Mouse (Mus musculus) cerebellum, adult 18-20 months (tissue): ENCODE measurements around the gene Ltbp2.
A peak's percentile ranks its signal among the peaks of the same experiment; 100 is the strongest.

ENCODE experiments used
- DNase-seq, 2 experiments: peaks; one replicate each; pipeline ENCODE4 v3.0.0; 2021

Gene Ltbp2

DNA sequence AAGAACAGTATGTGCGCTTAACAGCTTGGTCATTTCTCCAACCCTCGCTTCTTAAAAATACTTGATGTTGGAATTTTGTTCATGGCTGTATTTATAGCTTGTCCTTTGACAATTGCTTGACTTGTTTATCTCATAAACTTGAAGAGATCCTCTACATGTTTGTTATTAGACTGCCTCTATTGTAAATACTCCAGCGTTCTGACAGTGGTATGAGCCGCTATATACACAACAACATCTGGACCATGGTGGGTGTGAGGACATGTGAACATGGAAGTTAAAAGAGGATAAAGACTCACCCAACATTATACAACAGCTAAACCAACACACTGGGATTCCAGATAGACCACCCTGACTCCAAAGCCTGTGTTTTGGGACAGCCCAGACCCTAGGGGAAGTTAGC, 41.6 kb downstream of the Ltbp2 start:
- DNase-seq, result no peak

DNA sequence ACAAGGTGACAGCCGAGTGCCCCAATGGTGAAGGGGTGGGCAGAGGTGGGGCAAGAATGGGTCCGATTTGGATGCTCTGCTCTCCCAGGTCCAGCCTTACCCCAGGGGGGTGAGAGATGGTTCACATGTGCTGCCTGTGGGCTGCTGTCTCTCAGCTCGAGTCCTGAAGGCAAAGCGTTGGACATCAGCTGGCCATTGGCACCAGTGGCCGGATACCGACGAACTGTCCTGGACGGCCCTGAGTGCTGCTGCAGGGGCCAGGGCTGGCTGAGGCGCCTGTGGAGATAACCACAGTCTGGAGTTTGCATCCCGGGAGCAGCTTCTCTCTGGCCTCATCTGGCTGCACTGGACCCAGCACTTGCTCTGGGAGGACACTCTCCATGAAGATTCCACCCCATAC, 44.7 kb downstream of the Ltbp2 start:
- DNase-seq, result no peak

DNA sequence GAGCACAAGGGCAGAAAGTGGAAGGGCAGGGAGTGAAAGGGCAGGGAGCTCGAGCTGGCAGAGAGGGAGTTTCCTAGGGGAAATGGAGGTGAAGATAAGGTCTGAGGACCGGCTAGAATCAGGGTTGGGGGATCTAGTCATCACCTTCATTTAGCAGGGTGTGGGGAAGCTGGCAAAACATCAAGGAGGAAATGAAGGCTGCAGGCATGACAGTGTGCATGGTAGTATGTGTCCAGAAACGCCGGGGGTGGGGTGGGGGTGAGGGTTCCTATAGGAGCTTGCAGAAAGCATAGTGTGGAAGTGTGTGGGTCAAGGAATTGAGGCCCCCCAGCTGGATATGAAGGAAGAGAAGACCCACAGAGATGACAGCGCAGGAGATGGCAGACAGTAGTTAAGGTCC, 45.2 kb downstream of the Ltbp2 start:
- DNase-seq, result no peak

DNA sequence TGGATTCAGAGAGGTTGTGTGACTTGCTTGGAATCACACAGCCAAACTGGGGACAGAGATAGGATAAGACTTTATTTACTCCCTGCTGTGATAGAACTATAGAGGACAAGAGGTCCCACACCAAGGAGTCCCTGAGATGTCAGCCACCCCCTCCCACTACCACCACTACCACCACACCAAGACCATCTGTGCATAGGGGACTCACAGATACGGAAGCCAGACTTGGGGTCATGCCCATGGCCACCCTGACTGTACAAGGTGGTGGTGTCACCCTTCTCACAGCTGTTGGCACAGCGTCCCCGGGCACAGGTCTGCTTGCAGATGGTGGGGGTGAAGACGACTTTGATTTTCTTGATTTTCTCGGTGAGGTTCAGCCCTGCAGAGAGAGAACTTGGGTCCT, 45.9 kb downstream of the Ltbp2 start:
- no peak for DNase-seq

DNA sequence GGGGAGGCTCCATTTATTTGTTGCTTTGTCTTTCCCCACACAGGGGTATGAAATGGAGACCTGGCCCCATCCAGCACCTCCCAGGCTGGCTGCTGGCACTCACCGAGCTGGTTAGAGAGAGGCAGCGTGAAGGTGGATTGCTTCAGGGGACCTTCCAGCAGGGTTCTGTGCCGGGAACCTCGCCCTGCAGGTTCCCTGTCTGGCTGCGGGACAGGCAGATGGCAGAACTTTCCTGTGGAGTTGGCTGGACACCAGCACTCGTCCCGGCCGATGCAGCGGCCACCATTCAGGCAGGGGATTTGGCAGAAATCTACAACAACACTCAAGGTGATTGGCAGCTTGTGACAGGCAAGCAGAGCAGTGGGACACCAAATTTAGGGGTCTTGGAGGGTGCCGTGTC, 46.4 kb downstream of the Ltbp2 start:
- peak; percentile 77 to 81 for DNase-seq

DNA sequence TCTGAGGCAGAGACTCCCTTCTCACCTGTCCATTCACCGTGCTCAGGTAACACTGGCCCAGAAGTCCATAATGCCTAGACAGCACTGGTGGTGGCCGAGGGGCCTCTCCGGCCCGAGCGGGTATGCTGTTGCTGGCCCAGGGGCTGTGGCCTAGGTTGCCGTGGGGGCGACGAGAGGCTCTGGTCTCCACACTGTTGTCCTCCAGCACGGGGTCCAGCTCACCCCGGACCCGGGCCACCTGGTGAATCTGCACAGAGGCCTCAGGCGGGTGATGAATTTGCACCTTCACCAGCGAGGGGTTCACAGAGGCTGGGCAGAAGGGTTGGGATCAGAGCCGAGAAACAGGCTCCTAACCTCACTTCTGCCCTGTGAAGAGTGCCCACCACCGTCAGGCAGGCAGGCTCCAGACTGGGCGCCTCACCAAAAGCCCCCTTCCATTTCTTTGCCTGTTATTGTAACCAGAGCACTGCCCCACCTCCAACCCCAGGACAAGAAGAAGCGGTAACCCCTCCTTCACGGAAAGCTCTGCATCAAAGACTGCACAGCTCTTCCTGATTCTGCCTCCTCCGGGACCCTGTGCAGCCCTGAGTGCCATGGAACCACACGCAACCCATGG, 47.1 kb downstream of the Ltbp2 start:
- DNase-seq, result no peak

DNA sequence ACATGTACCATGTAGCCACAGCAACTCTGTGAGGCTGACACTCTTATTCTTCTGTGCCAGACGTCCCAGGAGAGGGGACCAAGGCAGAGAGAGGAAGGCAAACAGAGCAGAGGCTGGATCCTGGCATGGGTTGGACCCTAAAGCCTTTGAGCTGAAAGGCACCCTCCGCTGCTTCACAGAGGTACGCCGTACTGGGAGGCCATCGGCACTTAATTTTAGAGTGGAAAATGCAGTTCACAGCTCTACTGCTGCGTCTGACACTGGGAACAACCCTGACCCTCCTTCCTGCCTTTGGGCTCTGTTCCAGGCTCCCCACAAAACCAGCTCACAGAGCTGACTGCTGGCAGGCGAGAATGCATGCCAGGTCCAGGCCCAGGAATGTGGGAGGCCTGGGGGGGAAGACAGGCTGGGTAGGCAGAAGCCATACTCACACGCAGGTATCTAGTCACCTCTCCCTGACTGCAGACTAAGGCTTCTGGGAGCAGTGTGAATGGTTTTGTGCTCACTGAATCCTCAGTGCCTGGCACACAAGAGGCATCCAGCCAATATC, 48.9 kb downstream of the Ltbp2 start:
- peak; percentile 49 to 52 for DNase-seq

DNA sequence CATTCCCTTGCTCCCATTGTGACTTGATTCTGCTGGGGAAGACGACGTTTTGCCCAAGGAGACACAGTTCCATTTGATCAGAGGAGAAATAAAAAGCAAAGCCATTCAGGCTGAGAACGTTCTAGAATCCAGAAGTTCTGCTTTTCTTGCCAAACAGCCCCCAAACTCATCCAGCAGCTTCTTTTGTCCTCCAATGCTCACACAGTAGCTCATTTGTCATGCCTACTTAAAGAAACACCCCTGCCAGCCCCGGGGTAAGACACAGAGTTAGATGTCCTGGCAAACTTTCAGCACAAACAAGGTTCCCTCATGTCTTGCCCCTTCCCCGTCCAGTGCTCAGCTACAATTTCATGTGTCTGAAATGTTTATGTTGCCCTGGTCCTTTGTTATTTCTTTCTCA, 52.1 kb downstream of the Ltbp2 start:
- DNase-seq, result no peak

DNA sequence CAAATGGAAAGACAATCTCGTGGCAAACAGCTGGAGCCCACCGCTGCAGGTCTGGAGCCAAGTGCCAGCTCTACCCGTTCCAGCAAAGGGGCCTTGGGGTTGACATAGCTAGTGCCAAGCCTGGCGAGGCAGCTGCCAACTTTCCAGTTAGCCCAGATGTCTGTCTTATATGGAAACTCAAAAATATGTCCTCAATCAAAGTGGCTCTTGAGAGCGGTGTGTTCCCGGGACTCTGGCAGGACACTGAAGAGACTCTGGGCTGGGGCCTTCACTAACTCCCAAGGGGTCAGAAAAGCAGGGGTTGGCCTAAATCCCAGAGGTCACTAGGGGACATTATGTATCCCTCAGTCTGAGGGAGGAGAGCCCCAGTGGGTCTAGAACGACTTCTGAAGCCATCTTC, 52.7 kb downstream of the Ltbp2 start:
- DNase-seq, result no peak

DNA sequence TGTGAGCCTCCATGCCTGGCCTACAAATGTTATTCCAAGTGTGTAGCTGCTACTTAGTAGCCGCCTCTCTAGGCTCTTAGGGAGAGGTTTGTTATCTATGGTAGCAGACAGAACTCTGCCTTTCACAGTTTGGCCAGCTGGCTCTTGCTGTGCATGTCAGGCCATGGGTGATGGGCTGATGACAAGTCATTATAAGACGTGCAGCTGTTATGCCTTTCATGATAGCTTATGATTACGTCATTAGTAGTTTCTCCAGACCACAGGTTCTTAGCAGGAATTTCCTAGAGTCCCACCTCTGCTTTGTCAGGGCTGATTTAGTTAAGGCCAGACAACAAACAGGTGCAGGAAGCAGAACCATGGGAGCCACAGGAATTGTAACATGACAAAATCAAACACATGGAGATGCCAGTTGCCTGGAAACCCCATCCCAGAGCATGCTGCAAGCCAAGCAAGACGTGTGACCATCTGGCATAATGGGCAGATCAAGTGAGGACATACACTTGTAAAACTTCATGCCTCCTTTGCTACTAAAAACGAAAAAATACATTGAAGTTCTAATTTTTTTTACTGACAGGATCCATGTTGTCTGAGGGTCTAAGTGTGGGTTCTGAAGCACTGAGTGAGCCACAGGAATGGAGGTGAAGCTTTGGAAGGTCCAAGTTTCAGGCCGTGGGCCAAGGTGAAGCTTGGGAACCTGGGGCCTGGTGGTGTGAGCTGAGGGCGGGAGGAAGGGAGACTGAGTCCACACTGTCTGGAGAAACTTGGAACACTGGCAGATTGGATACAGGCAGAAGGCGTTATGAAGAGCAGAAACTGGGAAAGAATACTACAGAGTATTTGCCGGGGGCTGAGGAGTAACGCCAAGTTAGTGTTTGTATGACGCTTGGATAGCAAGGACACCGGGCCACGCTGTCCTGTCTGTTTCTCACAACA, 56.8 kb downstream of the Ltbp2 start:
- peak; percentile 55 to 62 for DNase-seq

DNA sequence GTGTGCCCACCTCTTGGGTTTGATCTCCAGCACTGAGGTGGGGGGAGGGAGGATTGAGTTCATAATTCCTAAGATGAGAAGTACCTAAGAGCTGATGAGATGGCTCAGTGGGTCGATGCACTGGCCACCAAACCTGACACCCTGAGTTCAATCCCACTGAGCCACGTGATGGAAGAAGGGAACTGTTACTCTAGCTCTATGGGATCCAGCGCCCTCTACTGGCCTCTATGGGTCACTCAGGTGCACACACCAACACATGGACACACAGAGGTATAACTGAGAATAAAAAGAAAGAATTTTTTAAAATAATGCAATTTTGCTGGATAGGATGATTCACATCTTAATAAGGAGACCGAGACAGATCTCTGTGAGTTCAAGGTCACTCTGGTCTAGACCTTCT, 57.8 kb downstream of the Ltbp2 start:
- DNase-seq, result no peak

DNA sequence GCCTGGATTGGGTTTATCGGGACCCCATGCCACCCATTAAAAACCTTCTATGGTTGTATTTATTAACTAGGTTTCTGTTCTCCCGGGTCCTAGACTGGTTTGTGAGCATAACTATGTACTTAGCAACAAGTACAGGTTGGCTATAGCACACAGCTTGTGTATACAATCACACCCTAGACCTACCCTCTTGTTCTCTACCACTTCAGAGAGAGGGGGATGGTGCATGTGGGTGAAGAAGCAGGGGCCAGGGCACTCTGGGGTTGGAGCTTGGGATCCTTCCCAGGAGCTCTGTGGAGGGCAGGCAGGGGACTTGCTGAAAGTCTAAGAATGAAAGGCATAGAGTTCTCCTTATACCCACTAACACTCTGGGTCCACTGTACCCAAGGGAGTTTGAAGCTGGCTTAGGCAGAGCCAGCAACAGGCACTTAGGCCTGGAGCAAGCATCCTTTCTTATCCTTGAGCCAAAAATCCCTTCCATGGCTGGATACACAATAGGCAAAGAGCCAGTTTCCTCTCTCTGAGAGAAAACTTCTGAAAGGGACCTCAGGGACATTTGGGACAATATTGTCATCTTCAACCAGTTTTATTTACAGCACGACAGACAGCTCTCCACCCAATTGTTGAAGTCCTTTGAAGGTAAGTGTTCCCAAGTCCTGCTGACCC, 61.5 kb downstream of the Ltbp2 start:
- DNase-seq, result no peak

DNA sequence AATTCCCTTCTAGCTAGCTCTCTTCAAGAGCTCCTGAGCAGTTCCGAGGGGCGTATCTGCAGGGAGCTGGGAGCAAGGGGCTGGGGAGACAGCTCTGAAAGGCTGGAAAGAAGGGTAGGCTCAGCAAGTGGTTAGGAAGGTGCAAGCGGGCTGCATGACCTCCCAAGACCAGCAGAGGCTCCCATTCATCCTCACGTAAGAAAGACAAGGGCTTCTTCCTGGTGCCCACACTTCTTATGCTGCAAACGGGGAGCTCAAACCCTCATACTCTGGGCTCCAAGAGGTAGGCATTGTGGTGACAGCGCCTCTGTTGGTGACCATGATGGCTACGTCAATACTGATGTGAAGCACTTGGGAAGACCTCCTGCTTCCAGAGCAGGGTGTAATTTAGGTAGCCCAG, 62.6 kb downstream of the Ltbp2 start:
- DNase-seq, result no peak

DNA sequence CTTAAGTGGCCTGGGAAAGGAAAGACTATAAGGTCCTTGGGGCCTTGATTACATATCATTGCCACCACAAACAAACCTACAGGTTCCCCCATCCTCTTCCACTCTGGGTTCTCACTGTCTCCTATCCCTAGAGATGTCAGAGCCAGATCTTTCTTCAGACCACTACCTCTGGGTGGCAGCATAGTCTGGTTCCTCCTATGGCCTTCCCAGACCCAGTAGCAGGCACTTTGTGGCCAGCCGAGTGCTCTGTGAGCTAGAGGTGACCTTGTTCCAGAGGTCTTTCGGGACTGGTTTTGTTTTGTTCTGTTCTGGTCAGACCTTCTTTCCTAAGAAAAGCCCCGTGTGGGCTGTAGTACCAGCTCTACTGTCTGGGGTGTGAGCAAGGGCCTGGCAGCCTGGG, 64.3 kb downstream of the Ltbp2 start:
- peak in 1 of 2 experiments; percentile 54 for DNase-seq

DNA sequence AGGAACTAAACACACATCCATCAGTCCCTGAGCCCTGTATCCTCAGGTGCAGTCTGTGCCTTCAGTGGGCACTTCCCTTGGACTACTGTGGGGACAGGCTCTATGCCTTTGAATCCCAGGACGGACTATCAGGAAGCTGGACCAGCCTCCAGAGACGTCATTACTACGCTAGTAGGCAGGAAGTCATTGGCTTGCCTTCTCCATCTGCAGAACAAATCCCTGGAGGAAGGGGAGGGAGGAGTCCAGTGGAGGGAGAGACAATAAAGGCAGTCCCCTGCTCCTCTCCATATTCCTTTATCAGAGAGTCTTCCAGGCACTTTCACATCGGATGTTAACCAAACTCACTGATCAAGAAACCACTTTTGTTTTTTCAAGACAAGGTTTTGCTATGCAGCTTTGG, 64.8 kb downstream of the Ltbp2 start:
- DNase-seq, result no peak

DNA sequence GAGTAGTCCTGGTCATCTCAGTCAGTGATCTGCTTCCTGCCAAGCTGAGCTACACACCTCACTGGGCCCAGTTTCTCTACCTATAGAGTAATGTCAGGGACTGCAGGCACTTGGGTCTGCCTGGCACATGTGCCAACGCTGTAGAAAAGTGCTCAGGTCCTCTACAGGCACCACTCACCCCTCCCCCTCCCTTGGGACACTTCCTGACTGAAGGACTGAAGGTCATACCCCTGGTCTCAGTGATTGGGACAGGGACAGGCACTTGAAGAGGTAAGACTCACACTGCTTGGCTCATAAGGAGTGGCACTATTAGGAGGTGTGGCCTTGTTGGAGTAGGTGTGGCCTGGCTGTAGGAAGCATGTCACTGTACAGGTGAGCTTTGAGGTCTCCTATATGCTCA, 65.5 kb downstream of the Ltbp2 start:
- no peak for DNase-seq

DNA sequence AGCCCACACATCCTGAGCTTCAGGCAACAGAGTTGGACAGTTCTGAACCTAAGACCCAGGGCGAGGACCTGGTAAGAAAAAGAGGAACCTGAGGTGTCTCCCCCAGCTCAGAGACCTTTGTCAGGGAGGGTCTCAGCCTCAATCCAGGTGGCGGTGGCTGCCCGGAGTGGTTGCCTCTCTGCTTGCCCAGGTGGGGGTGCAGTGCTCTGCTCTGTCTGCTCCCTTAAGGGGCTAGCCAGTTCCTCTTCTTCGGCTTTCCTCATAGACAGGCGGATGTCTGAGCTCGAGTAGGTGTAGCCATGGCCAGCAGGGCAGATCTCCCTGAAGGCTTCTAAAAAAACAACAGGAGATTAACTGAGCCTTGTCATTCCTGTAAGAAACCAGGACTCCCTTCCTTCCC, 67.3 kb downstream of the Ltbp2 start:
- DNase-seq, result no peak

DNA sequence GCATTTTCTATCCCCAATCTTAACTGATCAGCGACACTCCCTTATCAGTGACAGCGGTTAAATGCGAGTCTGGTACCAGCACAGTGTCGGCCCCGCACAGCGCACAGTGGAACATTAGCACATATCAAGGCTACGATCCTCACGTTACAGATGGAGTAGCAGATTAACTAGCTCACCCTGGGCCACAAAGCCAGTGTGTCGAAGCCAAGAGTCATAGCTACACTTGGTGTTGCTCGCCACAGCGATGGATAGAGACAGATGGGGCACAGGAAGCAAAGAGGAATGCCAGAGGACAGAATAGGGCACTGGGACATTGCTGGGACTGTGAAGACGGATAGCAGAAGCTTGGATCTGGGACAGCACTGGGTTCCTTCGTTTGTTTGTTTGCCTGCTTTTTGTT, 69.0 kb downstream of the Ltbp2 start:
- peak; percentile 75 to 85 for DNase-seq

DNA sequence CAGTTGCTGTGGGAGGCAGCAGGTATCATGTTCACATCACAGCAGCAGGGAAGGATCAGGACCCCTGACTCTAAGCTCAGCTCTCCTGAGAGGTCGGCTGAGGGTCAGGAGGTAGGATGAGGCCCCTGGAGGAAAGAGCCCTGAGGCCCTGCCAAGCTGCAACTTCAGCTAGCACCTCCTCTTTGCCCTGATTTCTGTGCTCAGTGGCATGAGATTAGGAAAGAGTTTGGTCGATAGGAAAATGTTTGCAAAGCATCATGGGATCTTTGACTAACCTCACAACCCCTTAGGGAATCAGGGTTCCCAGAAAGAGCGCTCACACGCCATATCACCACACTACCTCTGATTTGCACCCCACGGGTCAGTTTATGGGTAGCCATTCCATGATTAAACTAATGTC, 69.6 kb downstream of the Ltbp2 start:
- DNase-seq, result no peak

DNA sequence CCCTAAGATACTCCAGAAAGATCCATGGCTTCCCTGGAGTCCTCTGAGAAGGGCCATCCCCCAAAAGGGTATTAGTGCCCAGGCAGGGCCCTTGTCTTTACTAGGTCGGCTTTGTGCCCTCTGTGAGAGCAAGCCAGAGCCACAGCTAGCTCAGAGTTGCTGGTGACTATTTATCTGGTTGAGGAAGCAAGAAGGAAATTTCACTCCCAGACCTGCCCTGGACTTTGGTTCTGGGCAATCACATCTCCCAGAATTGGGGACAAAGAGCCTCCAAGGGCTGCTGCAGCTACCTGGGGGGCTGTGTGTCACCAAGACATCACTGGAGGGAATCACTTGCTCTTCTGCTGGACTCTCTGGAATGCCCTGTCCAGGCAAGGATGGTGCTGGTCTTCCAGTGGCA, 70.3 kb downstream of the Ltbp2 start:
- no peak for DNase-seq

DNA sequence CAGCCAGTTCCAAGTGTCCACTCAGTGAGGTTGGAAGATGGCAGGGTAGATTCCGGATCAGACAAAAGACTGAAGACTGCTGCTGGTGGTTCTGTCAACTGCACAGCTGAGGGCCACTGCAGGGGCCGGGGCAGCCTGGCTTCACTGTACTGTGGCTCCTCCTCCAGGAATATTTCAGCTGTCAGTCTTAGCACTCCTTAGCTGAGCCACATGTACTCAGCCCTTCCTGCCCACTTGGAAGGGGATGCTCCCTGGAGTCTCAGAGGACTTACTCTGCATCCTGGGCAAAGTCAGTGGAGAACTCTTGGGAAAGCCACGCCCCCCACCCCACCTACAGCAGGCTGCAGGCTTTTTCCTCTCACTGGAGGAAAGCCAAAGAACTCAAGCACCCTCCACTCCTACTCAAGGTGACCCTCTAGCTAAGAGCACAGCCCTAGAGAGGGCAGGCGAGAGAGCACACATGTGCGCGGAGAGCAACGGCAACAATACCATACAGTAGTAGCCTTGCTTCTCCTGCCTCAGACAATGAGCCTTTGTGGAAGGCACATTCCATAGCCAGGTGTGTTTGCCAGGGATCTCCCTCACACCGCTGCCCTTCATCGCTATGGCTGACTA, 71.0 kb downstream of the Ltbp2 start:
- DNase-seq, result peak in 1 of 2 experiments; percentile 23

DNA sequence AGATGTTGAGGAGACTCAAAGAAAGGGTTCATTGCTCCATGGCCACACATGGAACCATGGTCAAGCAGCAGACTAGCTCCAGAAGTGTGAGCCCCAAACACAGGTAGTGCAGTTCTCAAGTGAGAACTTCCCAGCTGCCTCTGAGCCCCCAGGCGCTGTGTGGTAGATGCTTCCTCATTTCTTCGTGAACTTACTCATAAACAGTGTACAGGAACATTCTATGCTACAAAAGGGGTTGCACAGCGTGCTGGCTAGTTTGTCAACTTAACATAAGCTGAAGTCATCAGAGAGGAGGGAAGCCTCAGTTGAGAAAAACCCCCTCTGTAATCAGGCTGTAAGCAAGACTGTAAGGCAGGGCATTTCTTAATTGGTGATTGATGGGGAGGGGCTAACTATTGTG, 73.7 kb downstream of the Ltbp2 start:
- DNase-seq, result no peak

DNA sequence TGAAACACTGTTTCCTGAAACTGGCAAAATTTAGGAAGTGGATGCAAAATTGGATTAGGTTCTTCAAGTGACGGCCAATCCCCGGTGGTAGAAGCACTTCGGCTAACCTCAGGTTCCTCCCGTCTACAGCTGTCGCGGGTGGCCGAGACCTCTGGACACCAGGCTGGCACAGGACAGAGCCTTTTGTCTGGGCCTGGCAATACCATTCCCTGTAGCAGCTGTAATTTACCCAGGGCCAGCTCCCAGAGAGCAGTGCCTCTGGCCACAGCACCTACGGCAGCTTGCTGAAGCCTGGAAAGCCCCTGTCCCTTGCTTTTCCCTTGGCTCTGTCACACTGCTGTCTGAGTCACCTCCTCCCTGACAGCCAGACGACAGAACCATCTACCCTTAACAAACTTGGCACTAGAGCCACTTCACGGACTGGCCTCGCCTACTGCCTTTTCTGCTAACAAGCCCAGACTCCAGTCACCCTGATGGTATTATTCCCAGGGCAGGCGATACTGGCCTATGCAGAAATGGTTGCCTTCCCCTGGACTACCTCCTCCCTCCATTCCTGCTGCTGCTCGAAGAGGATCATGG, 74.7 kb downstream of the Ltbp2 start:
- no peak for DNase-seq
